Mouse (Mus musculus) CH12.LX (cell line): ENCODE data around the gene Hexdc. TPM values are rescaled to one million over a fixed set of nuclear protein-coding genes. Genes with fewer than 3 reads are reported as not detected.

Experiments
- DNase-seq: peaks from one replicate; pipeline ENCODE4 v3.0.0-alpha.2; 2013; ENCODE audit errors: extremely low read depth
- H3K27ac ChIP-seq: 2 replicates; pipeline ENCODE4 v1.5.1; 2012; ENCODE audit warnings: low read depth, mild to moderate bottlenecking, control low read depth, moderate library complexity; ENCODE audit not compliant: insufficient read depth
- H3K27me3 ChIP-seq: replicated peaks from 2 replicates; pipeline ENCODE3; 2012; ENCODE audit warnings: inconsistent platforms
- H3K36me3 ChIP-seq, 2 experiments: replicated peaks in 1 of 2; 2 replicates each; pipeline versions ENCODE3 to v1.6.1; 2012; ENCODE audit warnings: inconsistent platforms in 1 of 2, low read length in 1 of 2, mild to moderate bottlenecking in 1 of 2, mixed read lengths in 1 of 2, moderate library complexity in 1 of 2; ENCODE audit not compliant: control insufficient read depth in 1 of 2, insufficient read depth in 1 of 2
- H3K4me1 ChIP-seq, 2 experiments: 2 replicates each; pipeline ENCODE4 v1.6.1; 2012; ENCODE audit warnings: inconsistent platforms in 1 of 2, moderate library complexity in 1 of 2; ENCODE audit not compliant: insufficient read depth in 2 of 2, control insufficient read depth in 1 of 2
- H3K4me2 ChIP-seq: 2 replicates; pipeline ENCODE4 v1.6.1; 2012; ENCODE audit warnings: low read depth, mild to moderate bottlenecking, control low read depth; ENCODE audit not compliant: poor library complexity, insufficient read depth, severe bottlenecking
- H3K4me3 ChIP-seq, 3 experiments: fragments of 150-350 bp in 1 of 3; sonication (generic) in 1 of 3; replicated peaks in 1 of 3; 2 replicates each; pipeline versions ENCODE3 to v1.5.1; 2011 to 2012; ENCODE audit warnings: low read depth in 2 of 3, low read length in 2 of 3, mild to moderate bottlenecking in 2 of 3, moderate library complexity in 2 of 3, control low read depth in 1 of 3, improper control_type of control experiment in 1 of 3, inconsistent platforms in 1 of 3, mixed read lengths in 1 of 3; ENCODE audit not compliant: poor library complexity in 1 of 3
- H3K79me2 ChIP-seq: replicated peaks from 2 replicates; pipeline ENCODE4 v1.6.1; 2012; ENCODE audit warnings: mild to moderate bottlenecking, moderate library complexity; ENCODE audit not compliant: control insufficient read depth, poor library complexity, insufficient read depth, severe bottlenecking; ENCODE audit errors: extremely low read depth
- H3K9ac ChIP-seq: 2 replicates; pipeline ENCODE4 v1.6.1; 2012; ENCODE audit warnings: low read depth, mild to moderate bottlenecking, control low read depth, moderate library complexity; ENCODE audit not compliant: insufficient read depth
- H3K9me3 ChIP-seq: replicated peaks from 2 replicates; pipeline ENCODE3; 2012; ENCODE audit warnings: low read length, inconsistent platforms, mixed read lengths
- BHLHE40 ChIP-seq: IDR thresholded peaks from 2 replicates; pipeline ENCODE4 v1.6.1; 2011; ENCODE audit warnings: mild to moderate bottlenecking, low read depth, low read length, improper control_type of control experiment
- CHD2 ChIP-seq: IDR thresholded peaks from 2 replicates; pipeline ENCODE4 v1.6.1; 2011; ENCODE audit warnings: low read length, improper control_type of control experiment
- CTCF ChIP-seq, 2 experiments: IDR thresholded peaks in 1 of 2; conservative IDR thresholded peaks in 1 of 2; 2 replicates each; pipeline ENCODE4 v1.5.1; 2011 to 2012; ENCODE audit warnings: low read depth in 2 of 2, low read length in 2 of 2, improper control_type of control experiment in 1 of 2, inconsistent platforms in 1 of 2, mild to moderate bottlenecking in 1 of 2, moderate library complexity in 1 of 2
- E2F4 ChIP-seq: IDR thresholded peaks from 2 replicates; pipeline ENCODE4 v1.6.1; 2011; ENCODE audit warnings: low read depth, low read length, improper control_type of control experiment; ENCODE audit not compliant: insufficient replicate concordance
- IRF4 ChIP-seq: IDR thresholded peaks from 2 replicates; pipeline ENCODE4 v1.6.1; 2014; ENCODE audit warnings: low read depth, mild to moderate bottlenecking, inconsistent platforms, low read length, improper control_type of control experiment
- MAFK ChIP-seq: IDR thresholded peaks from 2 replicates; pipeline ENCODE4 v1.6.1; 2011; ENCODE audit warnings: low read length, improper control_type of control experiment; ENCODE audit not compliant: insufficient replicate concordance
- MAX ChIP-seq: IDR thresholded peaks from 2 replicates; pipeline ENCODE4 v1.6.1; 2011; ENCODE audit warnings: low read length, improper control_type of control experiment
- MAZ ChIP-seq: IDR thresholded peaks from 2 replicates; pipeline ENCODE4 v1.6.1; 2012; ENCODE audit warnings: low read depth, mild to moderate bottlenecking, inconsistent platforms, low read length, improper control_type of control experiment, moderate library complexity
- MEF2A ChIP-seq: IDR thresholded peaks from 2 replicates; pipeline ENCODE4 v1.6.1; 2014; ENCODE audit warnings: low read depth, mild to moderate bottlenecking, inconsistent platforms, low read length, improper control_type of control experiment, borderline replicate concordance
- MXI1 ChIP-seq: IDR thresholded peaks from 2 replicates; pipeline ENCODE4 v1.6.1; 2011; ENCODE audit warnings: mild to moderate bottlenecking, low read depth, low read length, improper control_type of control experiment
- MYC ChIP-seq: IDR thresholded peaks from 2 replicates; pipeline ENCODE4 v1.6.1; 2011; ENCODE audit warnings: low read depth, mild to moderate bottlenecking, improper control_type of control experiment, low read length
- NRF1 ChIP-seq: IDR thresholded peaks from 2 replicates; pipeline ENCODE4 v1.6.1; 2014; ENCODE audit warnings: low read depth, mild to moderate bottlenecking, inconsistent platforms, low read length, improper control_type of control experiment, moderate library complexity
- POLR2A ChIP-seq: IDR thresholded peaks from 2 replicates; pipeline ENCODE4 v1.6.1; 2011; ENCODE audit warnings: low read depth, mild to moderate bottlenecking, improper control_type of control experiment, low read length
- RAD21 ChIP-seq: IDR thresholded peaks from 2 replicates; pipeline ENCODE4 v1.6.1; 2011; ENCODE audit warnings: low read depth, mild to moderate bottlenecking, low read length, improper control_type of control experiment, moderate library complexity
- SMC3 ChIP-seq: IDR thresholded peaks from 2 replicates; pipeline ENCODE4 v1.6.1; 2011; ENCODE audit warnings: low read depth, low read length, improper control_type of control experiment
- USF1 ChIP-seq: IDR thresholded peaks from 2 replicates; pipeline ENCODE4 v1.6.1; 2014; ENCODE audit warnings: low read depth, mild to moderate bottlenecking, inconsistent platforms, low read length, improper control_type of control experiment
- USF2 ChIP-seq: conservative IDR thresholded peaks from 2 replicates; pipeline ENCODE4 v1.6.1; 2011; ENCODE audit warnings: low read depth, low read length, improper control_type of control experiment
- dilution Hi-C: fragments of 300-500 bp; cut with MboI; formaldehyde crosslinking; loops from 2 replicates; pipeline ENCODE4 v1.14.3; 2020; ENCODE audit warnings: low sequenced_read_pairs; ENCODE audit not compliant: extremely low pct_unique_long_range_greater_than_20kb, extremely low pct_ligation_motif_present
- in situ Hi-C: fragments of 300-500 bp; cut with MboI; formaldehyde crosslinking; loops from 3 replicates; pipeline ENCODE4 v1.14.3; 2019; ENCODE audit warnings: low sequenced_read_pairs, low pct_ligation_motif_present, low pct_unique_long_range_greater_than_20kb, mixed read lengths
- polyA plus RNA-seq: library from polyadenylated mRNA; unstranded; fragments of >175 nt; gene quantifications from 2 replicates; pipeline ENCODE4 v1.2.1, GENCODE M21; 2012; ENCODE audit warnings: low read depth; ENCODE audit not compliant: insufficient read length
- total RNA-seq, 2 experiments: library from RNA; depleted of rRNA; stranded (reverse); fragments of 300-350 nt in 1 of 2; fragments of >200 nt in 1 of 2; gene quantifications; 2 replicates each; pipeline ENCODE4 v1.2.3; 2012 to 2014

The Hexdc gene
- total and polyA plus RNA-seq, 3 experiments, result 8.8 to 11.6 (median 10.6) TPM

DNA sequence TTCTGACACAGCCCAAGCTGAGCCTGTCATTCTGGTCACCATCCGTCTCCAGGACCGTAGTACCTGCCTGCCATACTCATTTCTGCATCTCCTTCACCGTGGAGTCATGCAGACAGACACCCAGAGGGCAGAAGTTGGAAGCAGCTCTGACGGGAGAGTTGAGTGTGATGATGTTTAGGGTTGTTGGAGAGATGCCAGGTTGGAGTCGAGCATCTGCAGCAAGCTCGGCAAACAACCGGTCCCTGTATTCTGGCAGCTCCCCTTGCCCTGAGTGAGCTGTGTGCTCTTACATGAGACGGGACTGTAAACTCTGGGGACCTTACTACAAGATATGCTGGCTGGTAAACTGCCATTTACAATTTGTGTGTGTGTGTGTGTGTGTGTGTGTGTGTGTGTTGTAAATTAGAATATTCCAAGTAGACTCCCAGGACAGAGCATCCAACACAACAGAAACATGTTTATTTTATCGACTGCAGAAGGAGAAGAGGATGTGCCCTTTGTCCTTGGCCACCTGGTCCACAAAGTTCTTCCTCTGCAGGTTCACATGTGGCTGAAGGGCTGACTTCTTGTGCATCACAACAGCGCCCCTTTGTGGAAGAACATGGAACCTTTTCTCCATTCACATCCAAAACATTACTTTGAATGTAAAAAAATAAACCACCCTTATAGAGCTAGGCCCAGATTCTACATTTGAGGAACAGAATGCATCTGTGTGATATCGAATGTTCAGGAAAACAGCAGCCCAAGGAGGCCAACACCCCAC is 2.6 kb upstream of the Hexdc start:
- Histone ChIP-seq H3K9ac (no peak overlapping the region), H3K36me3 (peaks cover 0 to 4% of the 10 kb centered on the region in 2 experiments), H3K27me3 (no peaks in the 10 kb centered on the region), H3K27ac (no peak overlapping the region), H3K4me1 (peaks cover 4 to 19% of the 10 kb centered on the region in 2 experiments), H3K4me3 (no peak overlapping the region), H3K4me2 (no peak overlapping the region), H3K79me2 (no peaks in the 10 kb centered on the region), H3K9me3 (no peaks in the 10 kb centered on the region)
- peak; percentile 72 for DNase-seq
- dilution Hi-C loops (no loop called here), in situ Hi-C loops (loop anchor here (5.0 kb wide), 1 partner anchor 139 kb away; the partner anchor contains the start of gene Sectm1b)
- TF ChIP-seq RAD21, result peak; percentile 83
- TF ChIP-seq CHD2, result no peak
- TF ChIP-seq SMC3, result peak; percentile 63
- no peak for TF ChIP-seq E2F4
- TF ChIP-seq MAX, result no peak
- peak; percentile 79 for TF ChIP-seq MYC
- peak; percentile 26; the same call in 1 of the 2 replicates for TF ChIP-seq IRF4
- peak; percentile 50 to 85 for TF ChIP-seq CTCF (conservative IDR thresholded peaks at IDR 0.05 in 1 of 2, IDR thresholded peaks at IDR 0.05 in 1 of 2; ENCODE audit: low read depth in 2 of 2, low read length in 2 of 2)
- no peak for TF ChIP-seq USF1
- TF ChIP-seq POLR2A, result no peak

DNA sequence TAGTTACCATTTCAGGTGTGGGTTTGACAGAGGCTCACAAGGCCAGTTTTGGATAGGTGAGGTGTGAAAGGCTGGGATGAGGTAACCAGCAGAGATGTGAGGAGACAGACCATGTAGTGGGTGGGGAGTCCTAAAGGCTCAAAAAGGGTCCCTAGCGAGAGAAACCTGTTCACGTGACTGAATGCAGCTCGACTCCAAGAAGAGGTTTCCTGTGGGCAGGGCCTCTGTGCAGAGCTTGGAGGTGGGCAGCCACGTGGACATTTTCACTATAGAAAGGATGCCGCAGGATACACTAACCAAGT is 423 bp upstream of the Hexdc start:
- dilution Hi-C loops, result no loop called here

DNA sequence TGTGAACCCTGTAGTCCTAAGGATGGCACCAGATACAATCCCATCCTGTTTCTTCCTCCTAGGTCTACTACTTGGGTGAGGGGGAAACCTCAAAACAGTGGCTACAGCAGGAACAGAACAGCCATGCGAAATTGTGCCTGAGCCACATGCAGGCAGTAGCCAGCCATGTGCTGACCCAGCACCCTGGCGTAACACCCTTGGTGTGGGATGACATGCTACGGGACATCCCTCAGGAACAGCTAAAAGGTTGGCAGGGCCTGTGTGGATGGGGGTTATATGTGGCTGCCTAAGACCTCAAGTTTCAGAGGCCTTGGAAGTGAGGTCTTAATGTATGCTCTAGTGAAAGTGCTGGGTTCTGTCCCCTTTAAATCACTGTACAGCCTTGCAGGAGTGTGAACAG is 12.6 kb downstream of the Hexdc start:
- no peak for DNase-seq
- H3K27me3 ChIP-seq, result no peaks in the 10 kb centered on the region
- H3K4me3 ChIP-seq, result no peak overlapping the region
- H3K4me1 ChIP-seq, result 0 out of 4 replicates have a peak, but pooled peaks cover 0 to 2% of the 10 kb centered on the region in 2 experiments
- no peaks in the 10 kb centered on the region for H3K79me2 ChIP-seq
- dilution Hi-C loops, result no loop called here
- no peak overlapping the region for H3K27ac ChIP-seq
- H3K36me3 ChIP-seq, result peaks cover 15 to 66% of the 10 kb centered on the region in 2 experiments
- H3K9ac ChIP-seq, result no peak overlapping the region
- no peaks in the 10 kb centered on the region for H3K9me3 ChIP-seq
- TF ChIP-seq NRF1, result no peak
- TF ChIP-seq CTCF (conservative IDR thresholded peaks at IDR 0.05 in 1 of 2, IDR thresholded peaks at IDR 0.05 in 1 of 2; ENCODE audit: low read depth in 2 of 2, low read length in 2 of 2), result no peak
- TF ChIP-seq MYC, result no peak
- TF ChIP-seq RAD21, result no peak
- no peak for TF ChIP-seq MXI1
- TF ChIP-seq MAFK, result no peak
- H3K4me2 ChIP-seq, result no peak overlapping the region
- in situ Hi-C loops, result no loop called here

More for the DNA sequence above, 423 bp upstream of the Hexdc start:
- peak overlapping the region; percentile 39 to 89 (median 75) for H3K4me3 ChIP-seq
- TF ChIP-seq MEF2A (no peak), MYC (peak; percentile 92), USF1 (peak; percentile 71), USF2 (peak; percentile 64), E2F4 (no peak), MAZ (no peak), BHLHE40 (peak; percentile 88), MAX (peak; percentile 92)
- TF ChIP-seq, all 38 proteins: peak for 5
- in situ Hi-C loops, result loop anchor here (5.0 kb wide), 1 partner anchor 142 kb away; the partner anchor contains the start of gene Sectm1b
- no peak for DNase-seq
- peaks cover 4 to 19% of the 10 kb centered on the region in 2 experiments for H3K4me1 ChIP-seq
- H3K79me2 ChIP-seq, result no peaks in the 10 kb centered on the region
- peak overlapping the region; percentile 38 for H3K4me2 ChIP-seq
- no peaks in the 10 kb centered on the region for H3K9me3 ChIP-seq
- H3K27ac ChIP-seq, result no peak overlapping the region
- H3K27me3 ChIP-seq, result no peaks in the 10 kb centered on the region
- no peak overlapping the region for H3K9ac ChIP-seq
- H3K36me3 ChIP-seq, result peaks cover 0 to 19% of the 10 kb centered on the region in 2 experiments
